Mouse (Mus musculus) testis, adult 2 months (tissue): ENCODE measurements around the gene Trim66.

Experiments used
- CTCF ChIP-seq: fragments of 200-500 bp; IDR thresholded peaks from 2 replicates; pipeline ENCODE4 v1.5.1; 2012; ENCODE audit warnings: low read depth, mild to moderate bottlenecking, inconsistent platforms, low read length, moderate library complexity; ENCODE audit not compliant: control insufficient read depth, insufficient read depth, insufficient replicate concordance
- POLR2A ChIP-seq: fragments of 200-500 bp; IDR thresholded peaks from 2 replicates; pipeline ENCODE4 v1.6.1; 2012; ENCODE audit warnings: low read depth, mild to moderate bottlenecking, inconsistent platforms, low read length, moderate library complexity; ENCODE audit not compliant: control insufficient read depth

DNA sequence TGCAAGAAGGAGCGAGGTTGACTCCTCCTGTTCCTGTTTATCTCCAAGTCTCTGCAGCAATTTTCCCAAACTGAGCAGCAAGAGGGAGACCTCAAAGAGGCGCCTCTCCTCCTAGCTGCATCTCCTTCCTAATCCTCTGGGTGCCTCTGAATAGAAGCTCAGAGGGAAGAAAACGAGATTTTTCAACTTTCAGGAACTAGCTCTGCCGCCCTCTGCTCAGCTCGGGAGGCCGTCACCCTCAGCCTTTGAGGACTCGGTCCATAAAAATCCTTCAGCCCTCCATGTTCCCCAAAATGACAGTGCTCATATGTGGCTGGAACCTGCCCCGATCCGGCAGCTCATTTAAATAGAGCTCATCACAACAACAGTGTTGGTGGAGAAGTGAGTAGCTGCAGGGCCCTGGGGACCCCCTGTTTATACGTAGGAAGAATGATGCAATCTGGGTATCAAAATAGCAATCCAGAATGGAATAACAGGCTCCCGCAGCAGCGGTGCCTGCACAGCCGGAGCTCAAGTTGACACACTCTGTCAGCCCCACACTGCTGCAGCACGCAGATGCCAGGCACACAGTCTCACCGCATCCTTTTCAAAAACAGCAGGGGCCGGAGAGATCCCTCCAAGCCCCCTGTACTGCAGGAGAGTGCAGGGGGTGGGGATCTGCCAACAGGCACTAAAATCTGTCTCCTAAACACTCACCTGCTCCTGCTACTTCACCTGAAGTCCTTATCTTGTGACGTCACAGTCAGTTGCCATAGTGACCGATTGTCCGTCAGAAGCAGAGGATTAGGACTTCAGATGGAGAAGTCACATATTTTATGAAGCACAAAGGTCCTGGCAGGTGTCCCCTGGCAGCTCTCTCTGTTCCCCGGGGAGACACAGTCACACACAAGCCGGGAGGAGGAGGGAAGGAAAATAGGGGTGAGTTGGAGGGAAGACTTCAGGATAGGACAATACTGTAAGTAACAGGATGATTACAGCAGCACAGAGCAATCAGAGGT lies 14.3 kb downstream of the Trim66 start:
- no peak for TF ChIP-seq CTCF
- TF ChIP-seq POLR2A, result no peak
